Mouse (Mus musculus) MEL (cell line): ENCODE measurements around the gene Msl2. TPM values are rescaled to one million over a fixed set of nuclear protein-coding genes. Genes with fewer than 3 reads are reported as not detected.
A peak's percentile ranks its signal among the peaks of the same experiment; 100 is the strongest.

Experiments
- DNase-seq: peaks from one replicate; pipeline ENCODE4 v3.0.0; 2011; ENCODE audit warnings: low read depth, low spot score
- H3K27ac ChIP-seq: 2 replicates; pipeline ENCODE4 v1.5.1; 2012; ENCODE audit warnings: low read depth, mild to moderate bottlenecking, control low read depth, low read length, moderate library complexity; ENCODE audit not compliant: control insufficient read depth
- H3K27me3 ChIP-seq, 2 experiments: fragments of 150-350 bp in 1 of 2; sonication (generic) in 1 of 2; 2 replicates each; pipeline ENCODE4 v1.6.1; 2012; ENCODE audit warnings: low read length in 2 of 2, mild to moderate bottlenecking in 2 of 2, improper control_type of control experiment in 1 of 2, moderate library complexity in 1 of 2; ENCODE audit not compliant: insufficient read depth in 2 of 2, control insufficient read depth in 1 of 2
- H3K36me3 ChIP-seq, 2 experiments: 2 replicates each; pipeline ENCODE4 v1.6.1; 2012 to 2014; ENCODE audit warnings: low read length in 2 of 2, improper control_type of control experiment in 1 of 2, inconsistent platforms in 1 of 2, mild to moderate bottlenecking in 1 of 2; ENCODE audit not compliant: insufficient read depth in 2 of 2, control insufficient read depth in 1 of 2
- H3K4me1 ChIP-seq, 2 experiments: fragments of 150-350 bp in 1 of 2; sonication (generic) in 1 of 2; 2 replicates each; pipeline ENCODE4 v1.6.1; 2012; ENCODE audit warnings: low read length in 2 of 2, improper control_type of control experiment in 1 of 2, mild to moderate bottlenecking in 1 of 2; ENCODE audit not compliant: insufficient read depth in 2 of 2, control insufficient read depth in 1 of 2
- H3K4me3 ChIP-seq, 2 experiments: fragments of 150-350 bp in 1 of 2; sonication (generic) in 1 of 2; 2 replicates each; pipeline ENCODE4 v1.5.1; 2012; ENCODE audit warnings: low read depth in 2 of 2, low read length in 2 of 2, mild to moderate bottlenecking in 2 of 2, moderate library complexity in 2 of 2, control low read depth in 1 of 2, improper control_type of control experiment in 1 of 2; ENCODE audit not compliant: control insufficient read depth in 1 of 2, insufficient read depth in 1 of 2
- H3K79me2 ChIP-seq: 2 replicates; pipeline ENCODE4 v1.6.1; 2012; ENCODE audit warnings: mild to moderate bottlenecking, low read length, moderate library complexity; ENCODE audit not compliant: control insufficient read depth, poor library complexity, insufficient read depth
- H3K9ac ChIP-seq: 2 replicates; pipeline ENCODE4 v1.6.1; 2012; ENCODE audit warnings: low read depth, mild to moderate bottlenecking, control low read depth, low read length, moderate library complexity; ENCODE audit not compliant: control insufficient read depth, poor library complexity, severe bottlenecking
- H3K9me3 ChIP-seq: fragments of 150-350 bp; sonication (generic); replicated peaks from 2 replicates; pipeline ENCODE4 v1.6.1; 2012; ENCODE audit warnings: mild to moderate bottlenecking, low read length, improper control_type of control experiment, moderate library complexity; ENCODE audit not compliant: insufficient read depth
- BHLHE40 ChIP-seq: IDR thresholded peaks from 2 replicates; pipeline ENCODE4 v1.6.1; 2012; ENCODE audit warnings: low read depth, mild to moderate bottlenecking, inconsistent platforms, low read length, improper control_type of control experiment, borderline replicate concordance
- CHD2 ChIP-seq: IDR thresholded peaks from 2 replicates; pipeline ENCODE4 v1.6.1; 2011; ENCODE audit warnings: low read length, improper control_type of control experiment
- CTCF ChIP-seq, 3 experiments: IDR thresholded peaks in 2 of 3; conservative IDR thresholded peaks in 1 of 3; 2 replicates each; pipeline ENCODE4 v1.5.1; 2011 to 2012; ENCODE audit warnings: low read length in 3 of 3, low read depth in 2 of 3, mild to moderate bottlenecking in 2 of 3, improper control_type of control experiment in 1 of 3, inconsistent platforms in 1 of 3, mixed read lengths in 1 of 3, moderate library complexity in 1 of 3; ENCODE audit not compliant: control insufficient read depth in 1 of 3, insufficient read depth in 1 of 3, poor library complexity in 1 of 3, severe bottlenecking in 1 of 3
- EP300 ChIP-seq, 2 experiments: IDR thresholded peaks; 2 replicates each; pipeline ENCODE4 v1.6.1; 2011; ENCODE audit warnings: improper control_type of control experiment in 2 of 2, low read length in 2 of 2, low read depth in 1 of 2, mild to moderate bottlenecking in 1 of 2
- JUND ChIP-seq: IDR thresholded peaks from 2 replicates; pipeline ENCODE4 v1.6.1; 2011; ENCODE audit warnings: low read depth, mild to moderate bottlenecking, improper control_type of control experiment, low read length
- MAX ChIP-seq: IDR thresholded peaks from 2 replicates; pipeline ENCODE4 v1.6.1; 2011; ENCODE audit warnings: low read length, improper control_type of control experiment
- MAZ ChIP-seq: IDR thresholded peaks from 2 replicates; pipeline ENCODE4 v1.6.1; 2012; ENCODE audit warnings: low read depth, mild to moderate bottlenecking, inconsistent platforms, low read length, improper control_type of control experiment
- MEF2A ChIP-seq: IDR thresholded peaks from 2 replicates; pipeline ENCODE4 v1.6.1; 2014; ENCODE audit warnings: low read depth, mild to moderate bottlenecking, inconsistent platforms, low read length, improper control_type of control experiment; ENCODE audit not compliant: poor library complexity, insufficient replicate concordance, severe bottlenecking; ENCODE audit errors: extremely low read depth
- MYC ChIP-seq: IDR thresholded peaks from 2 replicates; pipeline ENCODE4 v1.6.1; 2011; ENCODE audit warnings: low read depth, mild to moderate bottlenecking, low read length, improper control_type of control experiment, moderate library complexity
- POLR2A ChIP-seq, 2 experiments: IDR thresholded peaks; 2 replicates each; pipeline ENCODE4 v1.6.1; 2011 to 2012; ENCODE audit warnings: low read length in 2 of 2, mild to moderate bottlenecking in 2 of 2, control low read depth in 1 of 2, improper control_type of control experiment in 1 of 2, low read depth in 1 of 2, moderate library complexity in 1 of 2; ENCODE audit not compliant: control insufficient read depth in 1 of 2, insufficient read depth in 1 of 2, poor library complexity in 1 of 2
- RAD21 ChIP-seq: IDR thresholded peaks from 2 replicates; pipeline ENCODE4 v1.6.1; 2011; ENCODE audit warnings: mild to moderate bottlenecking, low read depth, low read length, improper control_type of control experiment
- RCOR1 ChIP-seq: IDR thresholded peaks from 2 replicates; pipeline ENCODE4 v1.6.1; 2012; ENCODE audit warnings: low read depth, mild to moderate bottlenecking, inconsistent platforms, low read length, improper control_type of control experiment
- SIN3A ChIP-seq: IDR thresholded peaks from 2 replicates; pipeline ENCODE4 v1.6.1; 2012; ENCODE audit warnings: low read length, improper control_type of control experiment, inconsistent platforms
- SMC3 ChIP-seq: IDR thresholded peaks from 2 replicates; pipeline ENCODE4 v1.6.1; 2011; ENCODE audit warnings: low read depth, low read length, improper control_type of control experiment
- UBTF ChIP-seq: IDR thresholded peaks from 2 replicates; pipeline ENCODE4 v1.6.1; 2012; ENCODE audit warnings: low read depth, mild to moderate bottlenecking, inconsistent platforms, low read length, improper control_type of control experiment, moderate library complexity, borderline replicate concordance; ENCODE audit not compliant: insufficient read depth
- ZC3H11A ChIP-seq: IDR thresholded peaks from 2 replicates; pipeline ENCODE4 v1.6.1; 2012; ENCODE audit warnings: low read depth, mild to moderate bottlenecking, inconsistent platforms, low read length, improper control_type of control experiment
- polyA plus RNA-seq, 2 experiments: library from polyadenylated mRNA; stranded (reverse) in 1 of 2; unstranded in 1 of 2; fragments of >175 nt in 1 of 2; fragments of >200 nt in 1 of 2; gene quantifications; 2 replicates each; pipeline versions ENCODE4 v1.2.1 to v1.2.4; 2012; ENCODE audit warnings: low replicate concordance in 2 of 2, low read depth in 1 of 2; ENCODE audit not compliant: insufficient read length in 2 of 2, insufficient read depth in 1 of 2, missing spikeins in 1 of 2
- total RNA-seq: library from RNA; depleted of rRNA; stranded (reverse); fragments of 300-350 nt; gene quantifications from 2 replicates; pipeline ENCODE4 v1.2.3, GENCODE M21; 2012

Msl2 gene
- total and polyA plus RNA-seq, 3 experiments, result 19.7 to 39.6 (median 29.6) TPM

- H3K79me2 ChIP-seq, result no peaks in the 10 kb centered on the region
- no peaks in the 10 kb centered on the region for H3K27me3 ChIP-seq
- H3K9ac ChIP-seq, result no peak overlapping the region
- H3K4me3 ChIP-seq, result no peak overlapping the region
- no peaks in the 10 kb centered on the region for H3K4me1 ChIP-seq
- no peak for TF ChIP-seq CHD2
- no peak for TF ChIP-seq CTCF (IDR thresholded peaks at IDR 0.05 in 2 of 3, conservative IDR thresholded peaks at IDR 0.05 in 1 of 3; ENCODE audit: control insufficient read depth in 1 of 3, insufficient read depth in 1 of 3, low read depth in 2 of 3, low read length in 3 of 3, poor library complexity in 1 of 3, severe bottlenecking in 1 of 3)
- TF ChIP-seq EP300 (IDR thresholded peaks at IDR 0.05; ENCODE audit: low read depth in 1 of 2, low read length in 2 of 2), result no peak
- TF ChIP-seq BHLHE40, result no peak
- TF ChIP-seq RAD21, result no peak
- TF ChIP-seq RCOR1, result no peak
- no peak for TF ChIP-seq MEF2A
- TF ChIP-seq SIN3A, result no peak
- TF ChIP-seq MAZ, result no peak
- no peak for TF ChIP-seq POLR2A (IDR thresholded peaks at IDR 0.05; ENCODE audit: control insufficient read depth in 1 of 2, insufficient read depth in 1 of 2, low read depth in 1 of 2, low read length in 2 of 2, poor library complexity in 1 of 2)
- no peak overlapping the region for H3K27ac ChIP-seq
- DNase-seq, result no peak
- H3K36me3 ChIP-seq, result no peaks in the 10 kb centered on the region
- no peaks in the 10 kb centered on the region for H3K9me3 ChIP-seq
Observed at GRCm38 (mm10) chr9:101065076-101065602, 8.8 kb upstream of the Msl2 start.

GRCm38 (mm10) chr9:101069781-101070180 lies 4.1 kb upstream of the Msl2 start:
- TF ChIP-seq SIN3A, result peak; percentile 40; the same call in 1 of the 2 replicates
- TF ChIP-seq MAX, result peak; percentile 68
- no peak for TF ChIP-seq ZC3H11A
- peak; percentile 30 to 54 (median 52); a peak in 5 of 6 replicates for TF ChIP-seq CTCF (IDR thresholded peaks at IDR 0.05 in 2 of 3, conservative IDR thresholded peaks at IDR 0.05 in 1 of 3; ENCODE audit: control insufficient read depth in 1 of 3, insufficient read depth in 1 of 3, low read depth in 2 of 3, low read length in 3 of 3, poor library complexity in 1 of 3, severe bottlenecking in 1 of 3)
- TF ChIP-seq UBTF, result no peak
- TF ChIP-seq JUND, result no peak
- peak; percentile 52 for TF ChIP-seq SMC3
- TF ChIP-seq MYC, result peak; percentile 74
- peak; percentile 19 for TF ChIP-seq RAD21
- TF ChIP-seq, all 39 proteins: peak for 6
- Histone ChIP-seq H3K27me3 (no peaks in the 10 kb centered on the region), H3K9me3 (no peaks in the 10 kb centered on the region), H3K4me1 (no peaks in the 10 kb centered on the region), H3K27ac (no peak overlapping the region), H3K36me3 (peaks cover 0 to 4% of the 10 kb centered on the region in 2 experiments; a peak in 2 of 4 replicates), H3K79me2 (peaks cover 14% of the 10 kb centered on the region), H3K9ac (no peak overlapping the region), H3K4me3 (no peak overlapping the region)
- peak; percentile 61 for DNase-seq
